Mouse (Mus musculus) heart, adult 2 months (tissue): ENCODE measurements at regions not wholly inside any gene's neighbourhood (a gene's known extent, or its start where the extent isn't known, plus 50 kb on each side); places are given as distances from the start of the nearest gene placed in this dataset.

Experiments used
- CTCF ChIP-seq: fragments of 200-600 bp; IDR thresholded peaks from 2 replicates; pipeline ENCODE4 v1.8.1; 2022; ENCODE audit warnings: antibody characterized with exemption, mild to moderate bottlenecking, moderate library complexity
- EP300 ChIP-seq: fragments of 200-500 bp; IDR thresholded peaks from 2 replicates; pipeline ENCODE4 v1.6.1; 2011; ENCODE audit warnings: low read depth, low read length, control low read depth; ENCODE audit not compliant: insufficient read depth

- TF ChIP-seq CTCF, result no peak
- no peak for TF ChIP-seq EP300
These were observed 77.5 kb downstream of the Cxcl12 start for GRCm38 (mm10) chr6:117245849-117246248.
